Mouse (Mus musculus) layer of hippocampus, adult 18-20 months (tissue): ENCODE results near the gene Mical1. TPM values are rescaled to one million over a fixed set of nuclear protein-coding genes. Genes with fewer than 3 reads are reported as not detected.

Experiments used
- DNase-seq, 2 experiments: peaks; one replicate each; pipeline ENCODE4 v3.0.0; 2022; ENCODE audit warnings: low spot score in 2 of 2
- total RNA-seq, 2 experiments: library from RNA; stranded (reverse); gene quantifications; 2 replicates each; pipeline ENCODE4 v1.2.3; 2021

The Mical1 gene
- total RNA-seq, 2 experiments from 2014 or later = 15.2 to 18.0 TPM

DNA sequence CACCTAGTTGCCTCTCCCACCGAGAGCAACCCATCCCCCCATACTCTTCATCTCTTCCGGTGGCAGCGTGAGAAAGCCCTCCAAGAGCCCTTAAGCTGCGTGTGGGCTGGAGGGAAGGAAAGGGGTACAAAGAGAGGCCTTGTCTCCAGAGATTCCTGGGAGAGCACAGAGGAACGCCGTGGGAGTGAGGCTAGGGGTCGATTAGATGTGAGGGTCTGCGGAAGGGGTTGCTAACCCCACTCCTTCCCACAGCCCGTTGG lies 834 bp downstream of the Mical1 start:
- no peak for DNase-seq

GRCm38 (mm10) chr10:41477278-41478181 lies 1.4 kb downstream of the Mical1 start:
- peak in 1 of 2 experiments; percentile 51 for DNase-seq

GRCm38 (mm10) chr10:41479961-41480360 lies 3.8 kb downstream of the Mical1 start:
- DNase-seq = no peak

- no peak for DNase-seq
These were observed 5.1 kb downstream of the Mical1 start for GRCm38 (mm10) chr10:41480938-41481880.

DNA sequence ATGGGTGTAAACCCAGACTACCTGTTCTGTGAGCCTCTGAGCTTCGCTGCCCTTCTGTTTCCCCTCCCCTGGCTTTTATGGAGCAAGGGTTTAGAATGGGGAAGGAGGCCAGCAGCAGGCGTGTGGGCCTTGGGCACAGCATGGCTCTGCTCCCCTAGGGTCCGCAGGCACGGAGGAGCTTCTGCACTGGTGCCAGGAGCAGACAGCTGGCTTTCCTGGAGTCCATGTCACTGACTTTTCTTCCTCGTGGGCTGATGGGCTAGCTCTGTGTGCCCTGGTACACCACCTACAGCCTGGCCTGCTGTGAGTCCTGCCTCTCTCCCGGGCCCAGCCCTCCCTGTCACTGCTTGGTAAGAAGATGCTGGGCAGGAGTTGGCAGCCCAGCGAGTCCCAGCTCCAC lies 6.3 kb downstream of the Mical1 start:
- DNase-seq = no peak

DNA sequence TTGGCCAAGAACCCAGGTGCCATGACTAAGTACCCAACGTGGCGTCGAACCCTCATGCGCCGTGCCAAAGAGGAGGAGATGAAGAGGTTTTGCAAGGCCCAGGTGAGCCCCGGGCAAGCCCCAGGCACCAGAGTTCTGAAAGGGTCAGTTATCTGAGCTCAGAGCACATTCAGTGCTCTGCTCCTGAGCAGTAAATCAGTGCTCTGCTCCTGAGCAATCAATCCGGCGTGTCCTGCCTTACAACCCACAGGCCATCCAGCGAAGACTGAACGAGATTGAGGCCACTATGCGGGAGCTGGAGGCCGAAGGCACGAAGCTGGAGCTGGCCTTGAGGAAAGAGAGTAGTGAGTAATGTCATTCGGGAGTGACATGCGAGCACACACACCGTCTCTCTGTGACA lies 9.7 kb downstream of the Mical1 start:
- no peak for DNase-seq

GRCm38 (mm10) chr10:41486506-41487170 lies 10.5 kb downstream of the Mical1 start:
- DNase-seq = no peak

GRCm38 (mm10) chr10:41488877-41489276 lies 12.8 kb downstream of the Mical1 start:
- no peak for DNase-seq

DNA sequence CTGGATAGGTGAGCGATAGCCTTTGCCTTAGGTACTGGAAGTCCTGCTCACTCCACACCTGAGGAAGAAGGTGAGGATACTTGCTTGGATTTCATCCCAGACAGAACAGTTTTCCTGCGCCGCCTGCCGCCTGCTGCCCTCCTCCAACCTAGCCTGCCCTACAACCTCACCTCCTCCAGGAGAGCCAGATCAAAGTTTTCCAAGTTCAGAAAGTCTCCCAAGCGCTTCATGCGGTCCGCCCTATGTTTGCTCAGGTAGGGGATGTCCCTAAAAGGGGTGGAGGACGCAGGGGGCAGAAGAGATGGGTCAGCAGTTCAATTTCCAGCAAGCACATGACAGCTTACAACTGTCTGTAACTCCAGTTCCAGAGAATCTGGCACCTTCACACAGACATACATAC lies 13.2 kb downstream of the Mical1 start:
- DNase-seq = no peak

- DNase-seq = peak; percentile 89 to 94
These were observed 13.8 kb downstream of the Mical1 start, which contains the start of the genes Smpd2 and Ppil6 for GRCm38 (mm10) chr10:41489708-41490517. Gene Smpd2, minus strand, starts transcription at chr10:41490369. Gene Ppil6, plus strand, starts transcription at chr10:41490439.

- DNase-seq = no peak
These were observed 14.4 kb downstream of the Mical1 start for GRCm38 (mm10) chr10:41490518-41490873.

DNA sequence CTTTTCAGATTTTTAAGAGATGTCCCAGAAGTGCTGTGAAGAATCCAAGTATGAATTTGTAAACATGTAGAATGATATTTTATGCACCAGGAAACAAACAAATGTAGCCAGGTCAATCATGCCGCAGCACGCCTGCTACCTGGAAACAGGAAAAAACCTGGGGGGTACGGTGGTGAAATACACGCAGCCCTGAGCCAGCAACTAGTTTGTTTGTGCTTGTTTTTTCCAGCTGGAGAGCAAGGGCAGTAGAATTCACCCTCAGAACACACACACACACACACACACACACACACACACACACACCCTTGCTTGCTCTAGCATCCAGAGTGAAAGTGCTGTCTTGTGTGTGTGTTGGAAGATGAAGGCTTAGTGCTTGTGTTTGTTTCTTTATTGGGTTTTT lies 15.0 kb downstream of the Mical1 start:
- DNase-seq = no peak

DNA sequence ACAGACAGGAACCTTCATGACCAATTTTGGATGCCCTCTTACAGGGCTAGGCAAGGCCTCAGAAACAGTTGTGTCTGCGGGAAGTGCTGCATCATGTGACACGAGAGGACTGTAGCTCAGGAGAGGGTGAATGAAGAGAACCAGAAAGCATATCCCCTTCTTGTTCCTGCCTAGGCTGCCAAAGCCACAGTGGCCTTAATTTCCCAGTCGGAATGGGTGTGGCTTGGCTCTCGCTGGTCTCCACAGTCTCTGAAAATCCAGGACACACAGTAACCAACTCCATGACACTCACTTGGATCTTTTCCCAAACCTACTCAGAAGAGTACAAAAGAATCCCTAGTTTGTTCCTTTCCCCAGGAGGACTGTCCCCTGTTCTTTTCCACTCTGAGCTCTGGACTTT lies 24.8 kb downstream of the Mical1 start:
- DNase-seq = peak in 1 of 2 experiments; percentile 44

DNA sequence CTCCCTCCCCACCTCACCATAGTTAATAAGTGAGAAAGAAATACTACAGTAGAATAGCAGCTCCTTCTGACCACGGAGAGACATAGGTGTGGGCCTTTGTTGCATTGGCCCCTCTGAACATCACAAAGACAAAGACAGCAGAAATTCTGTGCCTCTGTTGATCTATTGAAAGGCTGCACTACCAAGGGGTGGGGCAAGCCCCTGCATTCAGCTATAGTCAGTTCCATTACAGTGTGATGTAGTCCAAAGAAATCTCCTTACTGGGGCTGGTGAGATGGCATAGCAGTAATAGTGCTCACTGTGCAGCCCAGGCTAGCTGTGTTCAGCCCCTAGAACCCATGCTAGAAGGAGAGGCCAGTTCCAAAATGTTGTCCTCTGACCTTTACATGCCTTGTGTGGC lies 28.9 kb downstream of the Mical1 start:
- DNase-seq = no peak

DNA sequence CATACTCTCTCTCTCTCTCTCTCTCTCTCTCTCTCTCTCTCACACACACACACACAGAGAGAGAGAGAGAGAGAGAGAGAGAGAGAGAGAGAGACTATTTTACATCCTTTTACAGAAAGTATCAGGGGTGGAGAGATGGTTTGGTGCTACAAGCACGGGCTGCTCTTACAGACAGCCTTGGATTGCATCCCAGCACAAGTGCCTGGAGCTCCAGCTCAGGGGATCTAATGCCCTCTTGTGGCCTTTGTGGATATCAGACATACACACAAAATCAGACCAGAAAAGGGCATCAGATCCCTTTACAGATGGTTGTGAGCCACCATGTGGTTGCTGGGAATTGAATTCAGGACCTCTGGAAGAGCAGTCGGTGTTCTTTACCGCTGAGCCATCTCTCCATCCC lies 29.3 kb downstream of the Mical1 start:
- peak; percentile 63 to 88 for DNase-seq

- DNase-seq = no peak
These were observed 33.0 kb downstream of the Mical1 start for GRCm38 (mm10) chr10:41509160-41509559.

DNA sequence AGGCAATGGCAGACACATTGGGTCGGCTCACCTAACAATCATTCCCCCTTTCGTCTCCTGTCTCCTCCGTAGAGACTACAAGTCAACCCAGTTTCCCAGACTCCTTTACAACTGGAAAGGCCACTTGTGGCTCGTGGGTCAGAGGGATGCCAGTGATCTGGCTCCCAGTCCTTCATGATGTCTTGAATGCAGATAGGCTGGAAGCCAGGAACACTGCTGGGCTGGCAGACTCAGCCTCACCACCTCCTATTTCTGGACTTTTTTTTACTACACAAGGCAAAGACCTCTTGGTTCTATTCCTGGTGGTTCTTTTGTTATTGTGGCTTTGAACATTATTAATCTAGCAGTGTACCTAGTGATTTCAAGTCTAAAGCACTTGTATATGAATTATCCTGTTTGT lies 38.2 kb downstream of the Mical1 start:
- no peak for DNase-seq

- DNase-seq = no peak
These were observed 38.8 kb downstream of the Mical1 start for GRCm38 (mm10) chr10:41514921-41515320.

- DNase-seq = peak; percentile 30 to 81
These were observed 42.4 kb downstream of the Mical1 start for GRCm38 (mm10) chr10:41518508-41518980.

DNA sequence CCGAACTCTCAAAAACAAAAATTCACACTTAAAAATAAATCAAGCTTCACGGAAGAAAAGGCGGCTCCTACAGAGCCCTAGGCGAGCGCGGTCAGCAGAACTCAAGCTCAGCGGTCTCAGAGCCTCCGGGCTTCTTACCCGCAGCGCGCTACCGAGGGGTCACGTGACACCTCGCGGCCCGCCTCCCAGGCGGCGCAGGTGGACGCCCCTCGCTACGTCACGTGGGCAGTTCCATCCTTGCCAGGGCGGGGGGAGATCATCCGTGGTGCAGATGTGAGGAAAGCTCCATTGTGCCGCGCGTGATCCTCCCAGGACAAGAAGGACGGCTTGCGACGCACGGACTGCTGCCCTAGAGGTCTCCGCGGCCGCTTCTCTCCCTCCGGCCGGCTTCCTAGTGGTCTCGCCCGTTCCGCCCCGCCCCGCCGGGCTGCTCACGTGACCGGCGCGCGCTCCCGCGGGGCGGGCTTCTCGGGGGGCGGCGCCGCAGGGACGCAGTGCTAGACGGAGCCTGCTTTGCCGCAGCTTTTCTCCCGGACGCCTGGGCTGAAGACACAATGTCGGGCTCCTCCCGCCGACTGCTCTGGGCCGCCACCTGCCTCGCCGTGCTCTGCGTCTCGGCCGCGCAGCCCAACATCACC lies 43.0 kb downstream of the Mical1 start, which contains the start of gene Cd164:
TSS of gene Cd164 (plus strand) at position 434 of the 638 bp plus-strand sequence.
- DNase-seq = peak; percentile 82 to 94
